Mouse (Mus musculus) kidney, adult 2 months (tissue): Measurements from ENCODE around the gene Eml2.

ENCODE experiments used
- CTCF ChIP-seq: fragments of 200-500 bp; conservative IDR thresholded peaks from 2 replicates; pipeline ENCODE4 v1.5.1; 2011; ENCODE audit warnings: low read depth, mild to moderate bottlenecking, control low read depth, low read length, moderate library complexity, mixed read lengths; ENCODE audit not compliant: insufficient read depth, insufficient read length
- POLR2A ChIP-seq: fragments of 200-500 bp; IDR thresholded peaks from one replicate; pipeline ENCODE4 v1.6.1; 2011; ENCODE audit warnings: low read depth, low read length, control low read depth

DNA sequence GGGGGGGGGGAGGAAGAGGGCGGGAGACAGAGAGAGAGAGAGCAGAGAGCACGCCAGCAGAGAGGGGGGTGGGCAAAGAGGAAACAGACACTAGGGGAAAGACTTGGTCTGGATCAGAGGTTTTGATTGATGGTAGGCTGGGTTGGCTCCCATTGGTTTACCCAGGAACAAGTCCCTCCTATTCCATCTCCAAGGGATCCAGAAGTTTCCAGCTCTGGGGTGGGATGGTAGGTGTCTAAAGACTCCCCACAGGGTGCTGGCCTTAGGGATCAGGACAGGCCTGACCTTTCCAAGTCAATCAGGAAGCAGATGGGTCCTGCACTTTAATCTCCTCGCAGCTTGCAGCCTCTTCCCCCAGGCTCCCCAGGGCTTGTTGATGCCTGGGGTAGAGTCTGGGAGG lies 41.7 kb downstream of the Eml2 start:
- TF ChIP-seq CTCF: no peak
- no peak for TF ChIP-seq POLR2A
